Mouse (Mus musculus): ENCODE data around the gene Dhx58.

DNA sequence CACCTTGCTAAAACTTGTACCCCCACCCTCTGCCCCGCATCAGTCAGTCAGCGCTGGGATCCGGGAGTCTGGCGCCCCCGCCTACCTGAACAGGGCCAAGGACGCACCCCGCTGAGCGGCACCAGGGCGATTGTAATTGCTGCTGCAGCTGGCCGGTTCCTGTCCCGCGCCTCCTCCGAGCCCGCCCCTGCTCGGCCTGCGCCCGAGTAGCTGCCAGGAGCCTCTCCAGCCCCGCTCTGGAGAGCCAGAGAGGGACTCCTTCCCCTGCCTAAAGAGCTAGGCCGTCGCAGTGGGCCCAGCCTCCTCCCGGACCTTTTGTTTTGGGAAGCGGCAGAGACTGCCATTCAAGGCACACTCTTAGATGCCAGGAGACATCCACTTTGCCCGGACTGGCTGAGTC, 30.9 kb downstream of the Dhx58 start:
- TF ChIP-seq CTCF (IDR thresholded peaks at IDR 0.05; ENCODE audit: borderline replicate concordance, control insufficient read depth, extremely low read depth, insufficient read depth, low read length, poor library complexity) (no peak), POLR2A (IDR thresholded peaks at IDR 0.05; ENCODE audit: control insufficient read depth, extremely low read depth, insufficient read depth, low read length, poor library complexity) (no peak)
